Mouse (Mus musculus) frontal cortex, postnatal 10 days (tissue): ENCODE measurements at regions not wholly inside any gene's neighbourhood (a gene's known extent, or its start where the extent isn't known, plus 50 kb on each side); places are given as distances from the start of the nearest gene placed in this dataset.

Experiments
- DNase-seq, 2 experiments: peaks; one replicate each; pipeline ENCODE4 v3.0.0; 2022; ENCODE audit warnings: low spot score in 2 of 2, mixed read lengths in 1 of 2

DNA sequence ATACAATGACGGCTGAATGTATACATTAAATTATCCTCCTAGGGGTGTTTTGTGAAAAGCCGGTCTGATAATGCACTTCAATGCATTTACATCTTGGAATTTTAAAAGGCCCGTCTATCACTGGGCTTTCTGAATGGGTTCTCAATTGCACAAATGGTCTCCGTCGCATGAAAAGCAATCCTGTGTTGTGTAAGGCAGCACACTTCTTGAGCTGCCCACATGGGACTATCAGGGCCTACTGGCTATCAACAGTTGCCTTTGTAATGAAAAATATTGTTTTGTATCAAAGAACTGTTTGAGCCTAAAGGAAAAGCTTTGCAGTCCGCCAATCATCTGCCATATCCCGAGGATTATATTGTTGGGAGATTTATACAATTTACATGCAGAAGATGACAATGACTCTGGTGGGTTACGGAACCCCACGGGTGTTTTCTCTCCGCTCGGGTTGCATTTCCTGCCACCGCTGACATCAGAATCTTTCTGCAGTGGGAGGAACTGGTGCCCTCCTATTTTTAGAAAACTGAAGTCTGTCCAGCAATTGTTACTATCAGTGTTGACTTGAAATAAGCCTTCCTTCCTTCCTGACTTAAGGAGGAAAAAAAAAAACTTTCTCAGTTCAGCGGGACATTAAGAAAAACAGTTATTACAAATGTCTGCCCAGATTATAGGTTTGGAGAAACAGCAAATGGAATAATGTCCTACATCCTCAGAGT is 118.7 kb downstream of the Tmem26 start:
- DNase-seq, result no peak

- no peak for DNase-seq
Observed at GRCm38 (mm10) chr10:68844066-68844465, 120.6 kb downstream of the Tmem26 start.

DNA sequence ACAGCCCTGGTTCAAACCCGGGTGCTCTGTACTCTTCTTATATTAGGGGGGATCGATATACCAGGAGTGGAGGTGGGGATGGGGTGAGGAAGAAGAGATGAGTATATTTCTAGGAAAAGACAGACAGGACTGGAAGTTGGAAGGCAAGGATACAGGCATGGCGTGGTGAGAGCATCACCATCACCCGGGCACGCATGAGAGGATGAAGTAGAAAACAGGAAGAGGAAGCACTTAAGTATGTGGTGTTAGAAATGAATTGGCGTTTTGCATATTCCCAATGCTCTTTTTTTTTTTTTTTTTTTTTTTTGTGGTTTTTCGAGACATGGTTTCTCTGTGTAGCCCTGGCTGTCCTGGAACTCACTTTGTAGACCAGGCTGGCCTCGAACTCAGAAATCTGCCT is 121.2 kb downstream of the Tmem26 start:
- no peak for DNase-seq

DNA sequence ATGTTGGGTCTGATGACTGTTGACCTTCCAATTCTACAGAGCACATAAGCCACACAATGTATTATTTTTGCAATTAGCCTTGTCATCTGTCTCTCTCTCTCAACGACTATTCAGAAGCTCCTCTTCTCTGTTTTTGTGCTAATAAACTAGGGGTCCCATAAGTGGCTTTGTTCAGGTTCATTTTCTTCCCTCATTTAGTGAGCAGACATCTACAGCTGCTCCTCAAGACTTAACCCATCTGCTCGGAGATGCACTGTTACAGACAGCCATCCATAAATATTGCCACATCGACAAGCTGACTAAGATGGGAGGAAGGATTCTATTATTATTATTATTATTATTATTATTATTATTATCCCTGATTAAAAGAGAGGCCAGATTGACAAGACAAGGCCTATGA is 127.7 kb downstream of the Tmem26 start:
- DNase-seq, result no peak

GRCm38 (mm10) chr10:68855934-68856891 is 132.8 kb downstream of the Tmem26 start:
- no peak for DNase-seq

DNA sequence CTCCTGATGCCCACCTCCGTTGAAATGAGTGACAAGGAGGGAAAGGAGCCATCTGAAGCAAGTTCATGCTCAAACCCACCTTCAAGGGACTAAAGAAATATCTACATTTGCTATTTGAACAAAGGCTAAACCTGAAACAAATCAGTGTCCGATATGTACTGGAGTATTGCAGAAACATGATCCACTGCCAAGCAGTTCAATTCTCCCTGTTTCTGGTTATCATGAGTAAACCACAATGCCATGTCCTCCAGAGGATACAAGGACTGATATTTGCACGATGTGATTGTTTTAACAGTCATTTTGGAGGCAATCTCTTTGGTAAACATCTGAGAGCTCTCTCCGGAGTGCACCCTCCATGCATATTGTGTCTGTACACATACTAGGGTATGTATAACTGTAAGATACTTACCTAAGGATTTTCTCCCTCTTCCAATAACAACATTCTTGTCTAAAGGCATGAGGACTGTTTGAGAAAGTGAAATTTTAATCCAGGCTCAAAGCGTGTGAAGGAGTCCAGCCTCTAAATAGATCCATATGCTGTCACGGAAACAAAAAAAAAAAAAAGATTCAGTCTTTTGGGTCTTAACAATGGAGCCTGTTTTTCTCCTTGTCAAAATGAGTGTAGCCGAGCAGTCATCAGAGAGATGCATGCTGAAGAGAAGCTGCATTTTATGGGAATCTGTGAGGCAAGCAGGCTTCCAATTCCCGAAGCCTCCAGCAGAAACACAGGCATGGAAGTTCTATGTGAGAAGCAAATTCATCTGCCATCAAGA is 141.3 kb downstream of the Tmem26 start:
- DNase-seq, result no peak

DNA sequence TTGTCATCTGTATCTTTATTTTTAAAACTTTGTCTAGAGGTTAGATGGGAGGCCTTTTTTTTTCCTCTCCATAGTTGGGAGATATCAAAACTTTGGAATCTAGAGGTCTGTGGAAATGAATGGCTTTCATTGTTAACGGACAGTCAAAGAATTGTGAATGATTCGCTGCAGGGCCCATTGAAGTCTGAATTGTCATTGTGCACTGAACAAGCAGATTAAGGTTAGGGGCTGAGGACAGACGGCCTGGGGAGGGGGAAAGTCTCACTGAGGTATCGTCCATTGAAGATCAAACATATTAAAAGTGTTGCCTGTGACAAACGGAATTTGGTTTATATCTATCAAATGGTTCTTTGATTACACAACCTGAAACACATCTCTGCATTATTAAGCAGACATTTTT is 142.3 kb downstream of the Tmem26 start:
- no peak for DNase-seq

DNA sequence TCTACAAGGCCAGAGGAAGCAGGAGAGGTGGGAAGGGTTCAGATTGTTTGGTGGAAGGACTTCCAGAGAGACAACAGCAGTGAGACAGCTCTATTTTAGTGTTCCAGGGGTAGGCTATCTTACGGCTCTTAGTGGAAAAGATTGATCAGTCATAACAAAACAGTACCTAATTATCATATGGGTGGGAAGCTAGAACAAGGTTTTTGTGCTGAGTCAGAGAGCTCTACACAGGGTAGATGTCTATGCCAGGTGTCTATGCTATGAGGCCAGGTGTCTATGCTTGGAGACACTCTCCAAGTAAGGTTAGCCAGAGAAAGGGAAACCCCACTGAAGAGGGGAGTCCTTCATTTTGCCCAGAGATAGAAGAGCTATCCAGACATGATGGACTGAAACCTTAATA is 143.9 kb downstream of the Tmem26 start:
- DNase-seq, result no peak

DNA sequence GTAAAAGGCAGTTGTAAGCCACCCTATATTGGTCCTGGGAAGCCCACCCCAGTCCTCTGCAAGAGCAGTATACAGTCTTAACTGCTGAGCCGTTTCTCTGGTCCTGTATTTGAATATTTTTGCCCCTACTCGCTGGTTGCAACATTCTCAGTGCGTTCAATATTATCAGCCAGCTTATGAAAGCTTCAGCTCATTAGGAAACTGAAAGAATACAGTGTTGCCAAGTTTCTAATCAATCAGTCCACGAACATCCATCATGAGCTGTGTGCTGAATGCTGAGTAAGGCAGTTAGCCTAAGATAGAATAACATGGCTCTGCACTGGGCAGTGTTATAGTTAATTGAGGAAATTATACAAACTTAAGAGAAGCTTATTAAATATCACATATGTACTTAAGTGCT is 148.7 kb downstream of the Tmem26 start:
- DNase-seq, result no peak

GRCm38 (mm10) chr10:68875641-68876040 is 152.2 kb downstream of the Tmem26 start:
- DNase-seq, result no peak

- no peak for DNase-seq
Observed at GRCm38 (mm10) chr10:68893100-68893841, 169.8 kb downstream of the Tmem26 start.

DNA sequence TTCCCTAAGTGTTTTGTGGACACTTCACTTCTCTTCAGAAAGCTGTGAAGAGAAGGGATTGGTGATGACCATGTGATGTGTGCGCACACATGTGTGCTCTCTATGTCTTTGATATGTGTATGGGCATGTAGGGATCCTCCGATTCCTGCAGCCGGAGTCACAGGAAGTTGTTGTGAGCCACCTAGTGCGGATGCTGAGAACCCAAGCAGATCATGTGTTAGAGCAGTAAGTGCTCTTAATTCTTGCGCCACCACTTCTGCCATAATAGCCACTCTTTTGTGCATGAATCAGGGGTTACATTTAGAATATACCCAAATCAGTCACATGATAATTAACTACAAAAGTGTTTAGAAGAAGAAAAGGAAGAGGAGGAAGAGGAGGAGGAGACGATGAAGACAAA is 170.7 kb downstream of the Tmem26 start:
- no peak for DNase-seq

- DNase-seq, result no peak
Observed at GRCm38 (mm10) chr10:68897524-68897923, 174.1 kb downstream of the Tmem26 start.

- no peak for DNase-seq
Observed at GRCm38 (mm10) chr10:68901168-68901567, 177.7 kb downstream of the Tmem26 start.

- peak; percentile 14 to 38 for DNase-seq
Observed at GRCm38 (mm10) chr10:68902670-68903069, 179.2 kb downstream of the Tmem26 start.

DNA sequence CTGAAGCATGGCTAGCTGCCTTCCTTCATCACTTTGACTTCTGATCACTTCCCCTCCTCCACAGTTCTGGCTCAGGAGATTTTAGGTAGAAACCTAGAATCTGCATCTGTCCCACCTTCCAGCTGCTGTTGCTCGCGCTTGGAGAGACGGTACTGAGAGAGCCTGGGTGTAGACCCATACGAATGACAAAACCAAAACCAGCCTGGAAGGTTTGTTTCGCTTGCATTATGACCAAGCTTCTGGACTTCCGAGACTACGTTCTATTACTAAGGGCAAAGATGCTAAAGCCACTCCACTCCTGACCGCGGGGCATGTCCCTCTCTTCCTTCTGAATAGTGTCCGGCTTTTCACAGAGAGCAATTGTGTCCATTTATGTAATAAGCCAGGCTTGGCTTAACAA is 180.9 kb downstream of the Tmem26 start:
- no peak for DNase-seq

GRCm38 (mm10) chr10:68908236-68908635 is 184.8 kb downstream of the Tmem26 start:
- peak; percentile 22 to 66 for DNase-seq

- DNase-seq, result no peak
Observed at GRCm38 (mm10) chr10:68909018-68909417, 185.6 kb downstream of the Tmem26 start.

- no peak for DNase-seq
Observed at GRCm38 (mm10) chr10:68916147-68916546, 192.7 kb downstream of the Tmem26 start.

DNA sequence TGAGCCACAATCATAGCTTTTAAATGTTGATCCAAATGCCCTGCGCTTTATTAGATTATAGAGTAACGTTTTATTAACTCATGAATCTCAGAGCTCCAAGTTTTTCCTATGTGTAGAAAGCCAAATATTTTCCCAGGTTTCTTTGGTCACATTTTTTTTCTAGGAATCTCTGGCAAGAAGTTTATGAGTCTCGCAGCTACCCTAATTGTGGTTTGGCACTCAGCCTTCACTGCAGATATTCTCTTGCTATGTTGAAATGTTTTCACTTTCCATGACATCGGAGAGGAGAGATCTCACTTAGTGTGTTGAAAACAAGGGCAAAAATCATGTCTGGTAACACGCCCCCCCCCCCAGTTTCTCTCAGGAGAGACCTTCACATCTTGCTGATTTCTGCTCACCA is 212.4 kb downstream of the Tmem26 start:
- no peak for DNase-seq

GRCm38 (mm10) chr10:68943239-68943638 is 208.0 kb upstream of the Rhobtb1 start:
- no peak for DNase-seq
